Mouse (Mus musculus): ENCODE measurements at regions not wholly inside any gene's neighbourhood (a gene's known extent, or its start where the extent isn't known, plus 50 kb on each side); places are given as distances from the start of the nearest gene placed in this dataset.

DNA sequence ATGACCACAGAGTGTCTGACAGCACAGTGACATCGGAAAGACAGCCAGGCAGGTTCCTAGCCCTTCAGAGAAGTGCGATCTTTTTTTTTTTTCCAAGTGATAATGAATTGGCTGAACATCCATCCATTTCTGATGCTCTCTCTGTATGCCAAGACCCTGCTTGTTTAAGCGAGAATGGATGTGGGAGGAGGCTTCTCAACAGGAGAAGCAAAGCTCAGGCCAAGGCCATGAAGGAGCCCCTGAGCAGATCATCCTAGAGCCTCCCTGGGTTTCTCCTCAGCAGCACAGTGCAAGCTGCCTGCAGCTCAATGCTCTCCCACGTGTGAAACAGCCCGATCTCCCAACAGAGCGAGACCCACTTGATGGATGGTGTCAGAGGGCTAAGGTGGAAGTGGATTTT, 175.7 kb upstream of the Prr30 start:
- TF ChIP-seq GATA1 (IDR thresholded peaks at IDR 0.05; ENCODE audit: borderline replicate concordance, low read length) = no peak
- TF ChIP-seq FLI1 (IDR thresholded peaks at IDR 0.05; ENCODE audit: low read length) = no peak
